ENCODE assay signal across 18 mouse cellular contexts in genomic region chr15:67759221-67759620, GRCm38 (mm10).
DNase-seq lines count a peak whose midpoint lies in the region; ATAC-seq lines count a peak whose summit lies in the region.
"Had no signal": no experiment of that assay in that cellular context is flagged by ENCODE, and none has a peak within 500 bp of the region (broad histone marks: within the 10 kb centered on the region; RNA-seq: fewer than 3 reads in every experiment).

No protein-coding gene starts in this region.

- H3K9me3 ChIP-seq in embryonic facial prominence, embryonic 14.5 days (ENCODE audit: control insufficient read depth, low read length): no peaks in the 10 kb centered on the region
- H3K9me3 ChIP-seq in embryonic facial prominence, embryonic 10.5 days: no peaks in the 10 kb centered on the region
- H3K9me3 ChIP-seq: forebrain, embryonic 15.5 days; limb, embryonic 13.5 days; neural tube, embryonic 13.5 days had no signal

- ATAC-seq in embryonic facial prominence, embryonic 14.5 days (ENCODE audit: low read depth): no peak
- no peak for ATAC-seq in cerebellum, adult (ENCODE audit: insufficient number of reproducible peaks, low FRiP score, low TSS enrichment)
- ATAC-seq: activated CD4-positive, CD25-positive, alpha-beta regulatory T cell, adult 4 months; forebrain, embryonic 15.5 days; liver, postnatal 0 days had no signal

- WGBS in embryonic facial prominence, embryonic 14.5 days: 64% methylated on average over 4 of the region's 4 CpGs
- WGBS in embryonic facial prominence, embryonic 10.5 days: 70% methylated on average over 4 of the region's 4 CpGs

- H3K9ac ChIP-seq in embryonic facial prominence, embryonic 14.5 days (ENCODE audit: low read depth, low read length): no peak overlapping the region
- H3K9ac ChIP-seq: forebrain, embryonic 15.5 days; hindbrain, embryonic 14.5 days; limb, embryonic 13.5 days; liver, postnatal 0 days; neural tube, embryonic 13.5 days had no signal

- H3K4me3 ChIP-seq in embryonic facial prominence, embryonic 14.5 days (ENCODE audit: low read depth, low read length): no peak overlapping the region
- H3K4me3 ChIP-seq in embryonic facial prominence, embryonic 10.5 days: no peak overlapping the region
- H3K4me3 ChIP-seq: forebrain, embryonic 15.5 days; limb, embryonic 13.5 days; neural tube, embryonic 13.5 days had no signal

- no peaks in the 10 kb centered on the region for H3K27me3 ChIP-seq in embryonic facial prominence, embryonic 14.5 days (replicated peaks; ENCODE audit: control insufficient read depth, insufficient read depth, low read length)
- H3K27me3 ChIP-seq in embryonic facial prominence, embryonic 10.5 days (replicated peaks; ENCODE audit: low read depth, poor library complexity, severe bottlenecking): no peaks in the 10 kb centered on the region
- H3K27me3 ChIP-seq: CH12.LX; forebrain, embryonic 15.5 days; limb, embryonic 13.5 days; neural tube, embryonic 13.5 days had no signal

- no peaks in the 10 kb centered on the region for H3K36me3 ChIP-seq in embryonic facial prominence, embryonic 14.5 days (ENCODE audit: control insufficient read depth, insufficient read depth, low read length)
- no peaks in the 10 kb centered on the region for H3K36me3 ChIP-seq in embryonic facial prominence, embryonic 10.5 days (replicated peaks)
- H3K36me3 ChIP-seq: forebrain, embryonic 15.5 days; limb, embryonic 13.5 days; neural tube, embryonic 13.5 days had no signal

- no peak overlapping the region for H3K4me2 ChIP-seq in embryonic facial prominence, embryonic 14.5 days (ENCODE audit: low read depth, low read length)
- H3K4me2 ChIP-seq: forebrain, embryonic 15.5 days; hindbrain, embryonic 14.5 days; limb, embryonic 13.5 days; neural tube, embryonic 13.5 days had no signal

- H3K27ac ChIP-seq in embryonic facial prominence, embryonic 14.5 days (replicated peaks; ENCODE audit: low read depth, low read length): no peak overlapping the region
- no peak overlapping the region for H3K27ac ChIP-seq in embryonic facial prominence, embryonic 10.5 days (replicated peaks)
- H3K27ac ChIP-seq: forebrain, embryonic 15.5 days; hindbrain, embryonic 14.5 days; limb, embryonic 13.5 days; neural tube, embryonic 13.5 days had no signal

- peak; percentile 5 for DNase-seq in embryonic facial prominence, embryonic 14.5 days (ENCODE audit: low spot score)
- DNase-seq in embryonic facial prominence, embryonic 10.5 days (ENCODE audit: low spot score): no peak
- DNase-seq in layer of hippocampus, adult 11-12 months (ENCODE audit: low spot score): peak; percentile 12
- DNase-seq in layer of hippocampus, postnatal 25 days (ENCODE audit: extremely low spot score in 1 of 2, low spot score in 1 of 2): no peak
- peak; percentile 16 for DNase-seq in urinary bladder, postnatal 14 days (ENCODE audit: low spot score)
- DNase-seq in urinary bladder, postnatal 10 days (ENCODE audit: low spot score): no peak
- no peak for DNase-seq in kidney, postnatal 4 days
- DNase-seq: cerebellum, adult 11 months; kidney, adult 11 months; kidney, postnatal 36 days; liver, postnatal 0 days had no signal

- H3K4me1 ChIP-seq in embryonic facial prominence, embryonic 14.5 days (ENCODE audit: control insufficient read depth, insufficient read depth, low read length): no peaks in the 10 kb centered on the region
- no peaks in the 10 kb centered on the region for H3K4me1 ChIP-seq in embryonic facial prominence, embryonic 10.5 days
- H3K4me1 ChIP-seq: forebrain, embryonic 15.5 days; neural tube, embryonic 13.5 days had no signal

Comparison
In these comparisons a context has a peak if more than half of its experiments do, and no peak if none do; other contexts are left out.
1. DNase-seq: peak in embryonic facial prominence, embryonic 14.5 days (single experiment), layer of hippocampus, adult 11-12 months (single experiment) and urinary bladder, postnatal 14 days (single experiment); none in embryonic facial prominence, embryonic 10.5 days (single experiment), layer of hippocampus, postnatal 25 days (0 of 2), urinary bladder, postnatal 10 days (single experiment) and kidney, postnatal 4 days (0 of 2).